Mouse (Mus musculus) limb, embryonic 11.5 days (tissue): Measurements from ENCODE around the gene Eml2. TPM values are rescaled to one million over a fixed set of nuclear protein-coding genes. Genes with fewer than 3 reads are reported as not detected.
A peak's percentile ranks its signal among the peaks of the same experiment; 100 is the strongest.

Experiments
- ATAC-seq: fragments of 200-750 bp; cut with Nextera tagmentation; 2 replicates; pipeline ENCODE4 v1.8.0; 2017; ENCODE audit warnings: low read depth; ENCODE audit not compliant: insufficient number of reproducible peaks, low FRiP score, low TSS enrichment
- DNase-seq: peaks from one replicate; pipeline ENCODE4 v3.0.0-alpha.2; 2015; ENCODE audit warnings: low spot score
- H3K27ac ChIP-seq: fragments of 300-500 bp; sonication (generic); replicated peaks from 2 replicates; pipeline ENCODE4 v1.5.1; 2014; ENCODE audit warnings: low read depth, mild to moderate bottlenecking, low read length
- H3K27me3 ChIP-seq: fragments of 300-500 bp; sonication (generic); 2 replicates; pipeline ENCODE4 v1.6.1; 2014; ENCODE audit warnings: mild to moderate bottlenecking, low read length, mixed read lengths; ENCODE audit not compliant: control insufficient read depth, insufficient read depth
- H3K36me3 ChIP-seq: fragments of 300-500 bp; sonication (generic); 2 replicates; pipeline ENCODE4 v1.6.1; 2014; ENCODE audit warnings: mild to moderate bottlenecking, low read length, moderate library complexity, mixed read lengths; ENCODE audit not compliant: control insufficient read depth, insufficient read depth
- H3K4me1 ChIP-seq: fragments of 300-500 bp; sonication (generic); 2 replicates; pipeline ENCODE4 v1.6.1; 2014; ENCODE audit warnings: low read length, mixed read lengths; ENCODE audit not compliant: control insufficient read depth, insufficient read depth
- H3K4me2 ChIP-seq: fragments of 300-500 bp; sonication (generic); 2 replicates; pipeline ENCODE4 v1.6.1; 2014; ENCODE audit warnings: low read depth, mild to moderate bottlenecking, moderate library complexity; ENCODE audit not compliant: severe bottlenecking
- H3K4me3 ChIP-seq: fragments of 300-500 bp; sonication (generic); 2 replicates; pipeline ENCODE4 v1.5.1; 2014; ENCODE audit warnings: low read depth, low read length
- H3K9ac ChIP-seq: fragments of 300-500 bp; sonication (generic); 2 replicates; pipeline ENCODE4 v1.6.1; 2014; ENCODE audit warnings: mild to moderate bottlenecking, low read length
- H3K9me3 ChIP-seq: fragments of 300-500 bp; sonication (generic); 2 replicates; pipeline ENCODE4 v1.6.1; 2016; ENCODE audit warnings: low read length; ENCODE audit not compliant: control insufficient read depth
- WGBS: fragments of 180-500 bp; shearing (Covaris S2); extraction: QIAGEN DNeasy Blood & Tissue Kit; methylation state at CpG from one replicate; pipeline ENCODE4 v1.1.7; 2014; 5-methylcytosine and 5-hydroxymethylcytosine counted together
- polyA plus RNA-seq: library from polyadenylated mRNA; unstranded; fragments of >200 nt; fragmentation: Nextera tagmentation; extraction: Ambion mirVana; gene quantifications from 2 replicates; pipeline ENCODE4 v1.2.1, GENCODE M21; 2014

Gene Eml2
- polyA plus RNA-seq, 1 experiment from 2014 or later: 2.3 TPM

DNA sequence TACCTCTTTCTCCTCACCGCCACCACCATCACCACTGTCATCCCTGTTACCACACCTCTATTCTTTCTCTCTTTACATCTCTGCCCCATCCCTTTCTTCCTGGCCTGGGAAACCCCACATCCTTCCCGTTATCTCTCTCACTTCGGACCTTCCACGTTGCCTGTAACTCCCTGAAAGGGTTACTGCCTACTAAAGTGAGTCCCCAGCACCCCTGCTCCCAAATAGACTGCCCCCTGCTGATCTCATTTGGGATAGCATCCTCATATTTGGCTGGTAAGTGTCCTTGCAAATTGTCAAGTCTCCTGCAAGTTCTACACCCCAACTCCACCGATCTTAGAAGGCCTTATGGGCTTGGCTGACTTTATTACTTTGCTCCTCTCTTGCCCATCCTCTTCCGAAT is 20.5 kb downstream of the Eml2 start:
- ATAC-seq (no peak), DNase-seq (peak; percentile 46)
- Histone ChIP-seq H3K4me2 (no peak overlapping the region), H3K27me3 (no peaks in the 10 kb centered on the region), H3K4me3 (no peak overlapping the region), H3K9ac (no peak overlapping the region), H3K27ac (no peak overlapping the region), H3K36me3 (peaks cover 9% of the 10 kb centered on the region), H3K4me1 (no peaks in the 10 kb centered on the region), H3K9me3 (peaks cover 6% of the 10 kb centered on the region; the same call in 1 of the 2 replicates)
- WGBS: 62% methylated on average over 6 of the region's 6 CpGs

DNA sequence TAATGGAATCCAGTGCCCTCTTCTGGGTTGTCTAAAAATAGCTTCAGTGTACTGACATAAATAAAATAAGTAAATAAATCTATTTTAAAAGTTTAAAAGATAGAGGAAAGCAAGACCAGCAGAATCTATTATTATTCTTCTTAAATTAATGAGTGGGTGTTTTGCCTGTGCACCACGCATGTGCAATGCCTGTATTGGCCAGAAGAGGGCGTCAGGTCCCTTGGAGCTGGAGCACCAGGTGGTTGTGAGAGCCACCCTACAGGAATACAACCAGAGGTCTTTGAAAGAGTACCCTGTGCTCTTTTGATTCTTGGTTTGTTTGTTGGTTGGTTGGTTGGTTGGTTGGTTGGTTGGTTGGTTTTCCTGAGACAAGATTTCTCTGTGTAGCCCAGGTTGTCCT is 21.8 kb downstream of the Eml2 start:
- WGBS: 26% methylated on average over 2 of the region's 2 CpGs
- H3K27ac ChIP-seq: no peak overlapping the region
- H3K27me3 ChIP-seq: no peaks in the 10 kb centered on the region
- no peak overlapping the region for H3K4me2 ChIP-seq
- no peak for ATAC-seq
- H3K4me3 ChIP-seq: no peak overlapping the region
- DNase-seq: peak; percentile 52
- H3K36me3 ChIP-seq: peaks cover 9% of the 10 kb centered on the region
- no peak overlapping the region for H3K9ac ChIP-seq
- peaks cover 6% of the 10 kb centered on the region; the same call in 1 of the 2 replicates for H3K9me3 ChIP-seq
- H3K4me1 ChIP-seq: no peaks in the 10 kb centered on the region

DNA sequence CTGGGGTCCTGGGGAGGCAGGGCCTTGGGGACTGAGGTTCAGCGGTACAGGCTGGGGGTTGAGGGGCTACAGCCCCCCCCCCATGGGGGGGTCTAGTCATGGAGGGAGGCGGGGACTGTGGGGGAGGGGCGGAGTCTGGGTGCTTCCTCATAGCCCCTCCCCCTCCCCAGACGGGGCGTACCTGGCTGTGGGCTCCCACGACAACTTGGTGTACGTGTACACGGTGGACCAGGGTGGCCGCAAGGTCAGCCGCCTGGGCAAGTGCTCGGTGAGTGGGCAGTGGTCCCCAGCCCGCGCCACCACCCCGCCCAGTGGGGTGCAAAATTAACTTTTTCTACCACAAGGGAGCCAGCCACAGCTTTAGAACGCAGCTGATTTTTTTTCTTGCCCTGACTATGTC is 25.4 kb downstream of the Eml2 start:
- WGBS: 63% methylated on average over 11 of the region's 15 CpGs
- DNase-seq (no peak), ATAC-seq (no peak; the same call in 1 of the 2 replicates)
- Histone ChIP-seq H3K36me3 (no peaks in the 10 kb centered on the region), H3K27ac (no peak overlapping the region), H3K4me1 (no peaks in the 10 kb centered on the region), H3K27me3 (no peaks in the 10 kb centered on the region), H3K9me3 (no peaks in the 10 kb centered on the region), H3K4me3 (no peak overlapping the region; the same call in 1 of the 2 replicates), H3K9ac (no peak overlapping the region), H3K4me2 (no peak overlapping the region)

DNA sequence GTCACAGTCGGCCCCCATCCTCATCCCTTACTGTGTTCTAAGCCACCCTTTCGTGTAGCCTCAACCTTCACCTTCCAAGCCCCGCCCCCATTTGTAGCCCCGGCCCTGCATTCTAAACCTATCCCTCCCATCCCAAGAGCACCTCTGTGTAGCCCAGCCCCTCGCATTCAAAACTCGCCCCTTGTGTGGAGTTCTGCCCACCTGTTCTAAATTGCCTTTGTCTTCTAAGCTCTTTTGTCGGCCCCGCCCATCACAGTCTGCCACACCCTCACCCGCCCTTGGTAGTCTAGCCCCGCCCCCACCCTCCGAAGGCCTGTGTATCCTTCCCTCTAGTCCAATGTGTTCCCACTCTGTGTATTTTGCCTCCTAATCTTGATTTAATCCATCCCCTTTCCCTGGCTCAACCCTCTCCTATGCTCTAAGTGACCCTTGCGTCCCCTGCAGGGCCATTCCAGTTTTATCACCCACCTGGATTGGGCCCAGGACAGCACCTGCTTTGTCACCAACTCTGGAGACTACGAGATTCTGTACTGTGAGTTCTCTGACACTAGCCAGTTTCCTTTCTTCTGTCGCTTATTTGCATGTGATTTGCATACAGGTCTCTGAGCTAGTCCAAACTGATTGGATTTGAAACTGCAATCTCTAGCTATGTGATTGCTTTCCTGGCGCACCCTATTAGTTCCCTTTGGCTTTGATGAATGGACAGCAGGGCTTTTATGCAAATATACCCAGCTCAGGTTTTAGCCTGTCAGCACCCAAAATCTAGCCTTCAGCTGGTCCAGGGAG is 26.0 kb downstream of the Eml2 start:
- no peak overlapping the region; the same call in 1 of the 2 replicates for H3K4me3 ChIP-seq
- no peak overlapping the region for H3K9ac ChIP-seq
- ATAC-seq: no peak
- DNase-seq: no peak
- H3K4me2 ChIP-seq: no peak overlapping the region
- no peaks in the 10 kb centered on the region for H3K9me3 ChIP-seq
- H3K4me1 ChIP-seq: no peaks in the 10 kb centered on the region
- no peaks in the 10 kb centered on the region for H3K27me3 ChIP-seq
- WGBS: 58% methylated on average over 15 of the region's 15 CpGs
- H3K27ac ChIP-seq: no peak overlapping the region
- H3K36me3 ChIP-seq: no peaks in the 10 kb centered on the region

DNA sequence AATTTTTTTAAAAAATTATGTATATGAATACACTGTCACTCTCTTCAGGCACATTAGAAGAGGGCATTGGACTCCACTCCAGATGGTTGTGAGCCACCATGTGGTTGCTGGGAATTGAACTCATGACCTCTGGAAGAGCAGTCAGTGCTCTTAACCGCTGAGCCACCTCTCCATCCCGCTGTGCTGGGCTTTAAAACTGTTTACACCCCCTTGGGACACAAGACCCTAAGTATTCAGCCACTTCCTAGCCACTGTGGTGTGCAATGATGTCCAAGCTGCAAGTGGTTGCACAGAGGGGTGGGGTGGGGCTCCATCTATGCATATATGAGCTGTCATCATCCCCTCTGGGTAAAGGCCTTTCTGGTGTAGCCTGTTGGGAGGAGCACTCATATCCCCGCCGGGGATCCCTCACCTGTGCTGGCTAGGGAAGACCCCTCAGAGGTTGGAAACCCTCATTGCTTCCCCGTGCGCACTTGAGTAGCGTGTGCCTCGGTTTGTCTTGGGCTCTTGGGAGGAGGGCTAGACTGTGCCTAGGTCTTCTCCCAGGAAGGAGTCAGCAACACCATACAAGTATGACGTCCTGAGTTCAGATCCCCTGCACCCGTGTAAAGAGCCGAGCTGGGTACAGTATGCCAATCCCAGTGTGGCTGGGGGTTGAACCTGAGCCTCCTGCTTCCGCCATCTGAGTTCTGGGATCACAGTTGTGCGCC is 32.1 kb downstream of the Eml2 start:
- no peak overlapping the region for H3K4me3 ChIP-seq
- whole genome bisulfite sequencing: 80% methylated on average over 13 of the region's 13 CpGs
- H3K27me3 ChIP-seq: no peaks in the 10 kb centered on the region
- DNase-seq: no peak
- H3K36me3 ChIP-seq: no peaks in the 10 kb centered on the region; the same call in 1 of the 2 replicates
- ATAC-seq: no peak
- no peaks in the 10 kb centered on the region for H3K9me3 ChIP-seq
- H3K4me1 ChIP-seq: peaks cover 4% of the 10 kb centered on the region; the same call in 1 of the 2 replicates
- H3K9ac ChIP-seq: no peak overlapping the region
- no peak overlapping the region for H3K4me2 ChIP-seq
- no peak overlapping the region for H3K27ac ChIP-seq

DNA sequence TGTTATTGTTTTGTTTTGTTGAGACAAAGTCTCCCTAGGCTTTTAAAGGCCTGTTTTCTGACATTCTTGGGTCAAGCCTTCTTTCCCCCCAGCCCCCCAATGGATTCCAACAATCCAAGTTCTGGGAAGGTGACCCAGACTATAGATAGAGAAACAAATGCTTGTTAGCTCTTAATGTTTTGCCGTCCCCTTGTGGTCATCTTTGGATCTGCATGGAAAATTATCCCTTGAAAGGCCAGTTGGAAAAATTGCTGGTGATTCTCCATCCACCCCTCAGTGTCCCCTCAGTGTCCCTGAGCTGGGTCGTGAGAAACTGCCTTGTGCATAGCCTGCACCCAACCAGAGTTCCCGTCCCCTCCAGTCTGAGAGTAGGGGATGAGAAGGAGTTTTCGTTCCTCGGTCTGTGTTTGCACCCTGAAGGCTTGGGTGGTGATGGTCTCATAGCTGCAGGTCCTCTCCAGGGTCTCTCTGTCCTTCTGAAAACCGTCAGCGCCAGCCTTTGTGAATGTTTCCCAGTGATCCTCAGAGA is 32.8 kb downstream of the Eml2 start:
- Histone ChIP-seq H3K9ac (no peak overlapping the region), H3K36me3 (no peaks in the 10 kb centered on the region; the same call in 1 of the 2 replicates), H3K9me3 (no peaks in the 10 kb centered on the region), H3K4me3 (no peak overlapping the region), H3K4me1 (peaks cover 8% of the 10 kb centered on the region; the same call in 1 of the 2 replicates), H3K27me3 (no peaks in the 10 kb centered on the region), H3K27ac (no peak overlapping the region), H3K4me2 (no peak overlapping the region)
- peak; percentile 60 for DNase-seq
- no peak for ATAC-seq
- 54% methylated on average over 7 of the region's 7 CpGs for WGBS

DNA sequence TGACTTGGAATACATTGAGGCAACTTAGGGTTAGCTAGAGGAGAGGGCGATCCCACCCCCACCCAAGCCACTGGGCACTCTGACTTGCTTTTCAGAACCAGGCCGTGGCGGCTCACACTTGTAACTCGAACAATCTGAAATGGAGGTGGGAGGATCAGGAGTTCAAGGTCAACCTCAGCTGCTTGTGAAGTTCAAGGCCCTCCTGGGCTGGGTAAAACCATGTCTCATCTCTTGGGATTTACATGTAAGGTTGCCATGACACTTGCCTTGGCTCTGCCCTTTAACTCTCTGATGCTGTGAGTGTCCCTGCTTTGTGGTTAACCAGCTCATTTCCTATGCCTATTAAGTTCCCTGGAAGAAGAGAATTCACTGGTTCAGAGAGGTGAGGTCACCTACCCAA is 33.3 kb downstream of the Eml2 start:
- Histone ChIP-seq H3K4me3 (no peak overlapping the region), H3K9ac (no peak overlapping the region), H3K9me3 (no peaks in the 10 kb centered on the region), H3K4me1 (peaks cover 13% of the 10 kb centered on the region; the same call in 1 of the 2 replicates), H3K27me3 (no peaks in the 10 kb centered on the region), H3K4me2 (no peak overlapping the region), H3K36me3 (no peaks in the 10 kb centered on the region; the same call in 1 of the 2 replicates), H3K27ac (no peak overlapping the region)
- WGBS: 73% methylated on average over 4 of the region's 4 CpGs
- no peak for DNase-seq
- no peak for ATAC-seq

DNA sequence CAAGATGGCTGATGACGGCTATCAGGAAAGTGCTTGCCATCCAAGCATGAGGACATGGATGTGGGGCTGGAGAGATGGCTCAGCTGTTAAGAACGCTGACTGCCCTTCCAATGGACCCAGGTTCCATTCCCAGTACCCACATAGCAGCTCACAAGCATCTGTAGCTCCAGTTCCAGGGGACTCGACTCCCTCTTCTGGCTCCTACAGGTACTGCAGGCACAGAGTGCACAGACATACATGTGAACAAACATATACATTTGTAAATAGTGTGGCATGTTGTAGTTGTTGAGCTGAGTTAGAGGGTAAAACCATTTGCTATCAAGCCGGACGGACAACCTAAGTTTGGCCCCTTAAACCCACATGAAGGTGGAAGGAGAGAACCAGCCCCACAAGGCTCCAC is 33.8 kb downstream of the Eml2 start:
- peaks cover 17% of the 10 kb centered on the region; the same call in 1 of the 2 replicates for H3K4me1 ChIP-seq
- H3K27ac ChIP-seq: no peak overlapping the region
- ATAC-seq (no peak), DNase-seq (peak; percentile 44)
- no peaks in the 10 kb centered on the region; the same call in 1 of the 2 replicates for H3K36me3 ChIP-seq
- H3K9ac ChIP-seq: no peak overlapping the region
- no peaks in the 10 kb centered on the region for H3K9me3 ChIP-seq
- no peak overlapping the region for H3K4me3 ChIP-seq
- no peaks in the 10 kb centered on the region for H3K27me3 ChIP-seq
- 94% methylated on average over 5 of the region's 5 CpGs for WGBS
- H3K4me2 ChIP-seq: no peak overlapping the region; the same call in 1 of the 2 replicates
